Mouse (Mus musculus): ENCODE data around the gene Akap13.

GRCm38 (mm10) chr7:75441947-75442346 is 13.4 kb upstream of the Akap13 start:
- TF ChIP-seq CTCF (IDR thresholded peaks at IDR 0.05; ENCODE audit: control insufficient read depth, insufficient read depth, low read length), result no peak
- TF ChIP-seq POLR2A (IDR thresholded peaks at IDR 0.05; ENCODE audit: borderline replicate concordance, control insufficient read depth, low read depth, low read length), result no peak

Measured in bone marrow, adult 2 months (tissue).